Mouse (Mus musculus) splenic B cell, adult 2 months (primary cell): ENCODE data around the gene Rps25.
"Not testable (repeated sequence)": the region's sequence is repeated elsewhere in the genome, so short reads cannot be mapped to it uniquely, and the experiment has no call there.

Source experiments
- DNase-seq: peaks from one replicate; pipeline ENCODE4 v3.0.0-alpha.2; 2011; ENCODE audit warnings: low read depth, low spot score
- H3K27me3 ChIP-seq: 2 replicates; pipeline ENCODE4 v1.6.1; 2012; ENCODE audit warnings: mild to moderate bottlenecking, low read length, moderate library complexity, mixed read lengths; ENCODE audit not compliant: control insufficient read depth, poor library complexity, insufficient read depth, severe bottlenecking
- H3K36me3 ChIP-seq: 2 replicates; pipeline ENCODE4 v1.6.1; 2012; ENCODE audit warnings: mild to moderate bottlenecking, low read length, moderate library complexity, mixed read lengths; ENCODE audit not compliant: control insufficient read depth, poor library complexity, insufficient read depth, severe bottlenecking

Gene Rps25

GRCm38 (mm10) chr9:44406906-44407751 is at the start of gene Rps25, which contains the start of gene Trappc4:
Gene Rps25, plus strand, starts transcription at chr9:44407139.
Gene Trappc4, minus strand, starts transcription at chr9:44407600.
- Histone ChIP-seq H3K36me3 (peaks cover 24% of the 10 kb centered on the region), H3K27me3 (no peaks in the 10 kb centered on the region)
- peak; percentile 96 for DNase-seq

GRCm38 (mm10) chr9:44357207-44357606 is 49.7 kb upstream of the Rps25 start:
- peaks cover 32% of the 10 kb centered on the region for H3K36me3 ChIP-seq

GRCm38 (mm10) chr9:44361190-44361917 is 45.6 kb upstream of the Rps25 start, which contains the start of gene Vps11:
Gene Vps11, minus strand, starts transcription at chr9:44361670.
- no peaks in the 10 kb centered on the region for H3K27me3 ChIP-seq
- DNase-seq, result peak; percentile 99

More at GRCm38 (mm10) chr9:44357207-44357606, 49.7 kb upstream of the Rps25 start:
- peak; percentile 77 for DNase-seq
- no peaks in the 10 kb centered on the region for H3K27me3 ChIP-seq

GRCm38 (mm10) chr9:44361931-44362330 is 45.0 kb upstream of the Rps25 start:
- DNase-seq, H3K27me3 ChIP-seq, H3K36me3 ChIP-seq: not testable (repeated sequence)

More at GRCm38 (mm10) chr9:44361190-44361917, 45.6 kb upstream of the Rps25 start, which contains the start of gene Vps11:
- peaks cover 13% of the 10 kb centered on the region for H3K36me3 ChIP-seq

- peak; percentile 60 for DNase-seq
- Histone ChIP-seq H3K27me3 (no peaks in the 10 kb centered on the region), H3K36me3 (no peaks in the 10 kb centered on the region; the same call in 1 of the 2 replicates)
Measured at GRCm38 (mm10) chr9:44364480-44364879, 42.5 kb upstream of the Rps25 start.

- Histone ChIP-seq H3K27me3 (no peaks in the 10 kb centered on the region), H3K36me3 (no peaks in the 10 kb centered on the region)
- no peak for DNase-seq
Measured at GRCm38 (mm10) chr9:44373386-44373785, 33.6 kb upstream of the Rps25 start.

- H3K27me3 ChIP-seq, result no peaks in the 10 kb centered on the region
- no peak for DNase-seq
- H3K36me3 ChIP-seq, result peaks cover 3% of the 10 kb centered on the region
Measured at GRCm38 (mm10) chr9:44376141-44376540, 30.8 kb upstream of the Rps25 start.

- not testable (repeated sequence) for H3K27me3 ChIP-seq, H3K36me3 ChIP-seq, DNase-seq
Measured at GRCm38 (mm10) chr9:44377335-44377734, 29.6 kb upstream of the Rps25 start.

- H3K27me3 ChIP-seq, result no peaks in the 10 kb centered on the region
- peak; percentile 28 for DNase-seq
- peaks cover 8% of the 10 kb centered on the region for H3K36me3 ChIP-seq
Measured at GRCm38 (mm10) chr9:44378153-44378730, 28.7 kb upstream of the Rps25 start.

- H3K27me3 ChIP-seq, result no peaks in the 10 kb centered on the region
Measured at GRCm38 (mm10) chr9:44379054-44379834, 27.7 kb upstream of the Rps25 start, which contains the start of gene Hyou1. Gene Hyou1, plus strand, starts transcription at chr9:44379490.

GRCm38 (mm10) chr9:44379862-44380261 is 27.1 kb upstream of the Rps25 start:
- no peak for DNase-seq
- no peaks in the 10 kb centered on the region for H3K27me3 ChIP-seq
- peaks cover 9% of the 10 kb centered on the region for H3K36me3 ChIP-seq

More at GRCm38 (mm10) chr9:44379054-44379834, 27.7 kb upstream of the Rps25 start, which contains the start of gene Hyou1:
- DNase-seq, result peak; percentile 99
- peaks cover 8% of the 10 kb centered on the region for H3K36me3 ChIP-seq

GRCm38 (mm10) chr9:44384596-44384995 is 22.3 kb upstream of the Rps25 start:
- DNase-seq, result no peak
- peaks cover 18% of the 10 kb centered on the region for H3K36me3 ChIP-seq
- no peaks in the 10 kb centered on the region for H3K27me3 ChIP-seq

- H3K36me3 ChIP-seq, result peaks cover 19% of the 10 kb centered on the region
- no peaks in the 10 kb centered on the region for H3K27me3 ChIP-seq
- DNase-seq, result no peak
Measured at GRCm38 (mm10) chr9:44387221-44387620, 19.7 kb upstream of the Rps25 start.

GRCm38 (mm10) chr9:44389273-44389672 is 17.7 kb upstream of the Rps25 start:
- peak; percentile 76 for DNase-seq
- no peaks in the 10 kb centered on the region for H3K27me3 ChIP-seq
- peaks cover 16% of the 10 kb centered on the region for H3K36me3 ChIP-seq
